Mouse (Mus musculus) hindbrain, embryonic 11.5 days (tissue): ENCODE data around the gene Icam4. TPM values are rescaled to one million over a fixed set of nuclear protein-coding genes. Genes with fewer than 3 reads are reported as not detected.

Experiments
- ATAC-seq: fragments of 200-750 bp; cut with Nextera tagmentation; 2 replicates; pipeline ENCODE4 v1.8.0; 2017; ENCODE audit warnings: mild to moderate bottlenecking, moderate TSS enrichment, moderate library complexity; ENCODE audit not compliant: low FRiP score
- DNase-seq: peaks from one replicate; pipeline ENCODE4 v3.0.0-alpha.2; 2015; ENCODE audit warnings: low spot score
- H3K27ac ChIP-seq: fragments of 300-500 bp; sonication (generic); 2 replicates; pipeline ENCODE4 v1.5.1; 2014; ENCODE audit warnings: mild to moderate bottlenecking, low read depth, low read length
- H3K27me3 ChIP-seq: fragments of 300-500 bp; sonication (generic); 2 replicates; pipeline ENCODE4 v1.6.1; 2014; ENCODE audit warnings: mild to moderate bottlenecking, low read length, moderate library complexity, mixed read lengths; ENCODE audit not compliant: control insufficient read depth, insufficient read depth
- H3K36me3 ChIP-seq: fragments of 300-500 bp; sonication (generic); 2 replicates; pipeline ENCODE4 v1.6.1; 2014; ENCODE audit warnings: mild to moderate bottlenecking, low read length, moderate library complexity, mixed read lengths; ENCODE audit not compliant: control insufficient read depth, insufficient read depth
- H3K4me1 ChIP-seq: fragments of 300-500 bp; sonication (generic); replicated peaks from 2 replicates; pipeline ENCODE4 v1.6.1; 2014; ENCODE audit warnings: low read length, mixed read lengths; ENCODE audit not compliant: control insufficient read depth, insufficient read depth
- H3K4me2 ChIP-seq: fragments of 300-500 bp; sonication (generic); replicated peaks from 2 replicates; pipeline ENCODE4 v1.6.1; 2014; ENCODE audit warnings: mild to moderate bottlenecking, low read depth, low read length
- H3K4me3 ChIP-seq: fragments of 300-500 bp; sonication (generic); 2 replicates; pipeline ENCODE4 v1.5.1; 2014; ENCODE audit warnings: low read depth, low read length
- H3K9ac ChIP-seq: fragments of 300-500 bp; sonication (generic); 2 replicates; pipeline ENCODE4 v1.6.1; 2014; ENCODE audit warnings: low read depth, low read length
- H3K9me3 ChIP-seq: fragments of 300-500 bp; sonication (generic); 2 replicates; pipeline ENCODE4 v1.6.1; 2016; ENCODE audit warnings: low read length; ENCODE audit not compliant: control insufficient read depth
- WGBS: fragments of 180-500 bp; shearing (Covaris S2); extraction: QIAGEN DNeasy Blood & Tissue Kit; methylation state at CpG from one replicate; pipeline ENCODE4 v1.1.7; 2014; 5-methylcytosine and 5-hydroxymethylcytosine counted together
- polyA plus RNA-seq: library from polyadenylated mRNA; unstranded; fragments of >200 nt; fragmentation: Nextera tagmentation; extraction: Ambion mirVana; gene quantifications from 2 replicates; pipeline ENCODE4 v1.2.1, GENCODE M21; 2014

Icam4 gene
- polyA plus RNA-seq = 5.4 and 5.7 TPM in 2 replicates

- H3K4me3 ChIP-seq = peak within 1 kb of the TSS; percentile 23
- H3K4me1 ChIP-seq = peaks cover 4% of the 10 kb centered on the region; the same call in 1 of the 2 replicates
- no peaks in the 10 kb centered on the region for H3K36me3 ChIP-seq
- no peak within 1 kb of the TSS for H3K27ac ChIP-seq
- no peaks in the 10 kb centered on the region for H3K9me3 ChIP-seq
- WGBS = 3% methylated on average over 37 of the region's 37 CpGs
- DNase-seq (peak; percentile 87), ATAC-seq (no peak)
- H3K27me3 ChIP-seq = peaks cover 59% of the 10 kb centered on the region
- H3K4me2 ChIP-seq = peak within 1 kb of the TSS; percentile 42
- peak within 1 kb of the TSS; percentile 32; the same call in 1 of the 2 replicates for H3K9ac ChIP-seq
These were observed at the start of gene Icam4 for GRCm38 (mm10) chr9:21029291-21030054. Gene Icam4, plus strand, starts transcription at chr9:21029373.

DNA sequence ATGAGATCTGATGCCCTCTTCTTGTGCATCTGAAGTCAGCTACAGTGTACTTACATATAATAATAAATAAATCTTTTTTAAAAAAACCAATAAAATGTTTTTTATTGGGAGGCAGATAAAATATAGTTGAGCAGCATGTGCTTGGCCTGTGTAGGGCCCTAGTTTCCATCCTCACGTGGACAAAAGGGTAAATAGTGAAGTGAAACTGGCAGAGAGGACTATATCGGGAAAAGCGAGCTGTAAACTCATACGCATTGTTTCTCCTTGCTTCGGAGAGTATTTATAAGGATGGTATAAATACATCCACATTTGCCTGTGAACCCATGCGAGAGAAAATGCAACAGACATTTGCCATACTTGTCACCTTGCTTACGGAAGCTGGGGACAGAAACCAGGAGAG lies 49.4 kb upstream of the Icam4 start:
- no peak overlapping the region for H3K27ac ChIP-seq
- 87% methylated on average over 7 of the region's 7 CpGs for WGBS
- ATAC-seq = no peak

DNA sequence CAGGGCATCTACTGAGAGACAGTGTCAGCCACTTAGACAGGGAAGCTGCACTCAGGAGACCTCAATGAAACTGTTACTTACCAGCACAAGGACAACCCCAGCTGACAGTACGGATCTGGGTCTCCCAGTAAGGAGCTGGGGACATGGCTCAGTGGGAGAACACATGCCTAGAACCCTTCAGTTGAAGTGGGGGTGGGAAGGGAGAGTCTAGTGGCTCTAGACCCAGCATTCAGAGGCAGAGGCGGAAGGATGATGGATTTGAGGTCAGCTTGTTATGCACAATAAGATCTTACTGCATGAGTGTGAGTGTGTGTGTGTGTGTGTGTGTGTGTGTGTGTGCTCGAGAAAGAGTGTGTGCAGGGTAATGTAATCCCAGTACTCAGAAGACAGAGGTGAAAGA lies 47.0 kb upstream of the Icam4 start:
- Histone ChIP-seq H3K9me3 (no peaks in the 10 kb centered on the region), H3K4me3 (no peak overlapping the region), H3K27me3 (no peaks in the 10 kb centered on the region), H3K4me2 (no peak overlapping the region), H3K36me3 (no peaks in the 10 kb centered on the region), H3K9ac (no peak overlapping the region), H3K27ac (no peak overlapping the region), H3K4me1 (no peaks in the 10 kb centered on the region)
- no peak for DNase-seq
- no peak for ATAC-seq
- WGBS = 77% methylated on average over 3 of the region's 3 CpGs

More for the DNA sequence above, 49.4 kb upstream of the Icam4 start:
- Histone ChIP-seq H3K4me1 (no peaks in the 10 kb centered on the region; the same call in 1 of the 2 replicates), H3K27me3 (no peaks in the 10 kb centered on the region), H3K9me3 (no peaks in the 10 kb centered on the region), H3K9ac (no peak overlapping the region), H3K36me3 (no peaks in the 10 kb centered on the region), H3K4me2 (no peak overlapping the region), H3K4me3 (no peak overlapping the region)
- no peak for DNase-seq

- DNase-seq = no peak
- H3K36me3 ChIP-seq = no peaks in the 10 kb centered on the region
- H3K4me1 ChIP-seq = no peaks in the 10 kb centered on the region
- no peak overlapping the region for H3K4me3 ChIP-seq
- no peaks in the 10 kb centered on the region for H3K9me3 ChIP-seq
- no peak overlapping the region for H3K9ac ChIP-seq
- 60% methylated on average over 5 of the region's 5 CpGs for WGBS
- H3K27ac ChIP-seq = no peak overlapping the region
- no peak overlapping the region for H3K4me2 ChIP-seq
- no peaks in the 10 kb centered on the region for H3K27me3 ChIP-seq
- no peak for ATAC-seq
These were observed 46.0 kb upstream of the Icam4 start for GRCm38 (mm10) chr9:20983169-20983568.

- Histone ChIP-seq H3K4me1 (no peaks in the 10 kb centered on the region), H3K4me3 (no peak overlapping the region), H3K9me3 (no peaks in the 10 kb centered on the region), H3K27ac (no peak overlapping the region), H3K27me3 (no peaks in the 10 kb centered on the region), H3K36me3 (no peaks in the 10 kb centered on the region), H3K4me2 (no peak overlapping the region), H3K9ac (no peak overlapping the region)
- no peak for ATAC-seq
- no peak for DNase-seq
- 66% methylated on average over 15 of the region's 15 CpGs for WGBS
These were observed 42.1 kb upstream of the Icam4 start for GRCm38 (mm10) chr9:20986952-20987686.

DNA sequence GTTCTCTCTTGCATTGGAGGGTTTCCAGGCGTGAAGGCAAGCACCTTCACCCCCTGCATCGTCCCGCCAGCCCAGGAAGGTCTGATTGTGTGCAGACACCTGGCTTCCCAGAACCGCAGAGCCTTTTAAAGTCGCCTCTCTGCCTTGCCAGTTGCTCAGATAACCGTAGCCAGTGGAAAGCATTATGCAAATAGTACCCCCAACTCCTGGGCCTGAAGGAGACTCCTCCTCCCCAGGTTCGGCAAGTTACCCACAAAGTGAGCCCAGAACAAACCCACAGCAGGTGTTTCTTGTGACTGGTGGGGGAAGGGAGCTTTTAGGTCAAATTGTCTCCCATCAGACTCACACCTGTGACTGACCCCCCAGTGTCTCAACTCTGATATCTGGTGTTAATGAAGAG lies 41.2 kb upstream of the Icam4 start:
- H3K36me3 ChIP-seq = no peaks in the 10 kb centered on the region

DNA sequence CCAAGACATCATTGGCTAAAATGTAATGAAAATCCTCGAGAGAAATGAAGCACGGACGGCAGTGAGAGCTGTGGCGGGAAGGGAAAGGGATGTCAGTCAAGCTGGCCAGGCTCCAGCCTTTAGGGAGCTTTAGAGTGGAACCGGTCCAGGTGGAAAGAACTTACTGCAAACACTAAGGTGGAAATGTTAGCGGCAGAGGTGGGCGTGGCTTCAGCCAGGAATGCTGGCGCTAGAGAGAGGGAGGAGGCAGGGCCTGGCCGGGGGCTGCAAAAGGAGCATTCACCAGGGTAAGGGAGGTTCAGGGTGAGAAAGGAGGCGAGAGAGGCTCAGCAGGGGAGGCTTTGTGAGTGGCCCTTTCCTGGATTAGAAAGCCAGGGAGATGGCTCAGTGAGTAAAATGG lies 38.3 kb upstream of the Icam4 start:
- H3K9ac ChIP-seq = no peak overlapping the region
- ATAC-seq (no peak), DNase-seq (peak; percentile 27)
- no peaks in the 10 kb centered on the region for H3K4me1 ChIP-seq
- no peak overlapping the region for H3K27ac ChIP-seq
- WGBS = 3% methylated on average over 10 of the region's 10 CpGs
- H3K36me3 ChIP-seq = no peaks in the 10 kb centered on the region
- H3K4me3 ChIP-seq = no peak overlapping the region
- H3K9me3 ChIP-seq = no peaks in the 10 kb centered on the region
- no peaks in the 10 kb centered on the region for H3K27me3 ChIP-seq
- no peak overlapping the region for H3K4me2 ChIP-seq

More for the DNA sequence above, 41.2 kb upstream of the Icam4 start:
- DNase-seq = no peak
- no peak overlapping the region for H3K9ac ChIP-seq
- no peaks in the 10 kb centered on the region for H3K9me3 ChIP-seq
- H3K4me1 ChIP-seq = no peaks in the 10 kb centered on the region
- H3K4me3 ChIP-seq = no peak overlapping the region
- 26% methylated on average over 7 of the region's 7 CpGs for WGBS
- H3K27me3 ChIP-seq = no peaks in the 10 kb centered on the region
- no peak overlapping the region for H3K27ac ChIP-seq
- ATAC-seq = no peak
- H3K4me2 ChIP-seq = no peak overlapping the region

GRCm38 (mm10) chr9:20991587-20991986 lies 37.6 kb upstream of the Icam4 start:
- no peaks in the 10 kb centered on the region for H3K9me3 ChIP-seq
- H3K9ac ChIP-seq = no peak overlapping the region
- no peaks in the 10 kb centered on the region for H3K4me1 ChIP-seq
- no peak overlapping the region for H3K27ac ChIP-seq
- 91% methylated on average over 4 of the region's 4 CpGs for WGBS
- H3K36me3 ChIP-seq = no peaks in the 10 kb centered on the region
- DNase-seq (no peak), ATAC-seq (no peak)
- no peaks in the 10 kb centered on the region for H3K27me3 ChIP-seq
- H3K4me3 ChIP-seq = no peak overlapping the region
- H3K4me2 ChIP-seq = no peak overlapping the region
